Mouse (Mus musculus) lung, postnatal 10 days (tissue): ENCODE results near the gene Resf1.
"Not testable (repeated sequence)": the region's sequence is repeated elsewhere in the genome, so short reads cannot be mapped to it uniquely, and the experiment has no call there.

Experiments used
- DNase-seq: peaks from one replicate; pipeline ENCODE4 v3.0.0; 2021

The Resf1 gene

DNA sequence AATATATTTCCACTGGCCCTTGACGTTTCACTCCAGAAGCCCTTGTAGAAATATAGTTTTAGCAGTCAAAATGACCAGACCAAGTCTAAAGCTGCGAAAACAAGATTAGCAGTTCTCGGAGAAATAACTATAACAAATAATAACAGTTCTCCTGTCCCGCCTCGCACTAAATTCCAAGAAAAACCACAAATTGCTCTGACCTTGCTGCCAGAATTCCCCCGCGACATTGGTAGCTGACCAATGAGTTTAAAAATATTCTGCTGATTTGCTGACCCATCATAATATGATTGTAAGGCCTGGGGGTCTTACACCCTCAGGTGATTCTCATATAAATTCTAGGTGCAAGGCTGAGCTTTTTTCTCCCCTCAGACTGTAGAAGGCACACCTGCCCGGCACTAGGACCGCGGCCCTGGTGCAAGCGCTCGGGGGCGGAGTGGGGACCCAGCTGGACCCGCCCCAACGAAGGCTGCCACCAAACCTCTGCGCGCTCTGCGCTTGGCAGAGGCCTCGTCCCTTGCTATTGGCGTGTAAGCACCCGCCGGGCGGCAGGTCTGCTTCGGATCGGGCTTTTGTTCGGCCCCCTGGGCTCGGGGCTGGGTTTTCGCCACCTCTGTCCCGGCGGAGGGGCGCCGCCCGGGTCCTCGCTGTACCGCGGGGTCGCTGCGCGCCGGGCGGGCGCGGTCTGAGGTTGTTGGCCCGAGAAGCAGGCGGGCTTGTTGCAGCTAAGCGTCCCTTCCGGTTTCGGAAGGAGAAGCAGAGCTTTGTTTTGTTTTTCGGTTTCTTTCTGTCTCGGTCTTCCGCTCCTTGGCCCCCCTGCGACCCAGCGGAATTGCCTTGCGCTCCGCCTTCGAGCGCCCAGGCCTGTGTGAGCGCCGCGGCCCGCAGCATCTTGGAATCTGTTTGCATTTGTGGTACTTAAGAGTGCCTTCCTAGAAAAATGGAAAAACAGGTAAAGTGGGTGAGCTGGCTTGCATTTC is at the start of gene Resf1:
Gene Resf1, plus strand, starts transcription at position 459 of the 977 bp plus-strand sequence.
- peak; percentile 94 for DNase-seq

GRCm38 (mm10) chr6:149260801-149261239 is 48.4 kb upstream of the Resf1 start:
- DNase-seq, result no peak

- no peak for DNase-seq
These were observed 41.3 kb upstream of the Resf1 start for GRCm38 (mm10) chr6:149267951-149268350.

- no peak for DNase-seq
These were observed 30.9 kb upstream of the Resf1 start for GRCm38 (mm10) chr6:149278248-149278731.

GRCm38 (mm10) chr6:149278866-149279265 is 30.3 kb upstream of the Resf1 start:
- no peak for DNase-seq

DNA sequence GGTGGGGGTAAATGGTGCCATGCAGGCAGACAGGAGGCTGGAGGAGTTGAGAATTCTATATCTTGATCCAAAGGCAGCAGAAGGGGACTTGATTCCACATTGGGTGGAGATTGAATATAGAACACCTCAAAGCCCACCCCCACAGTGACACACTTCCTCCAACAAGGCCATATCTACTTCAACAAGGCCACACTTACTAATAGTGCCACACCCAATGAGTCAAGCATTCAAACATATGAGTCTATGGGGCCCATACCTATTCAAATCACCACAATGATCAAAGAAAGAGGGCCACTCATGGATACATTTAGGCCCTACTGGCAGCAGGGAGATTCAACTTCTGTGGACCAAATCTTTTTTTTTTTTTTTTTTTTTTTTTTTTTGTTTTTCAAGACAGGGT is 28.7 kb upstream of the Resf1 start:
- DNase-seq, result no peak

DNA sequence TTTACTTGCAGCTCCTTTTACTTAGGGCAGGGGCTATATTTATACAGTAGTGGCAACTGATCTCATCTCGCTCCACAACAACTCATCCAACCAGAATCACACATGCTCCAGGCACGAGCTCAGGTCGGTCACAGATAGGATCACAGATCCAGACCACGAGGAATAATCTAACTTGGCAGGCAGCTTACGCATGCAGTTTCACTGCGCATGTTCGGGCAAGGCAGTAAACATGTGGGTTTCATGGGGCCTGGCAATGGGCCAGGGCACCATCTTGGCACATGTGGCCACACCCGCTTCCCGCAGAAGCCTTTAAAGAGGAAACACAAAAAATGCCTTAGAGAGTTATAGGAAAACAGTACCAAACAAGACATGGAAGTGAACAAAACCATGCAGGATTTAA is 21.0 kb upstream of the Resf1 start:
- DNase-seq, result not testable (repeated sequence)

DNA sequence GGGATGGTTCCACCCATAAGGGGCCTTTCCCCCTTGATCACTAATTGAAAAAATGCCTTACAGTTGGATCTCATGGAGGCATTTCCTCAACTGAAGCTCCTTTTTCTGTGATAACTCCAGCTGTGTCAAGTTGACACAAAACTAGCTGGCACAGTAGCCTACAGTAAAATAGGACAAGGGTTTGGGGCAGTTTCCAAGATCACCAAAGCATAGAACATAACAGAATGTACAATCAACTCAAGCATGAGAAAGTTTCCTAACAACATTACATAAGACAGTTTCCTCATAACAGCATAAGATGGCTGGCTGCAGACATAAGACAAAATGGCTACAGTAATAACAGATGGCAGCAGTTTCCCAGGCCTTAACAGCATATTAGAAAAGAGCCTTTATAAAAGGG is 6.0 kb upstream of the Resf1 start:
- DNase-seq, result not testable (repeated sequence)

DNA sequence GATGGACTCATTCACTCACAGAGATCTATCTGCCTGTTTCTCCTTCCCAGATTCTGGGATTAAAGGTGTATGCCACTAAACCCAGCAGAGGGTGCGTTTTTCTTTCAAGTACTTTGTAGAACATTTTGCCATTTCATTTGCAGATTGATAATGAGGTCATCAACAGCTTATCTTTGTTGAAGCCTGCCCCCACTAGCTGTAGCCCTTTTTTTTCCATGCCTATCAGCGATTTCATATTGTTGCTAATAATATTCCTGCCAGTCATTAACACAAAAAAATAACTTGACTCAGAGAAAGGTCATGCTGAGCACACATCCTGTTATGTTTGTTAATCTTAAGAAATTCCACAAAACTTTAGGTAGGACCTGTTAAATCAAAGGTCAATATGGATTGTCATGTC is 2.1 kb upstream of the Resf1 start:
- DNase-seq, result no peak

- DNase-seq, result peak; percentile 3
These were observed 1.4 kb upstream of the Resf1 start for GRCm38 (mm10) chr6:149307801-149308200.

DNA sequence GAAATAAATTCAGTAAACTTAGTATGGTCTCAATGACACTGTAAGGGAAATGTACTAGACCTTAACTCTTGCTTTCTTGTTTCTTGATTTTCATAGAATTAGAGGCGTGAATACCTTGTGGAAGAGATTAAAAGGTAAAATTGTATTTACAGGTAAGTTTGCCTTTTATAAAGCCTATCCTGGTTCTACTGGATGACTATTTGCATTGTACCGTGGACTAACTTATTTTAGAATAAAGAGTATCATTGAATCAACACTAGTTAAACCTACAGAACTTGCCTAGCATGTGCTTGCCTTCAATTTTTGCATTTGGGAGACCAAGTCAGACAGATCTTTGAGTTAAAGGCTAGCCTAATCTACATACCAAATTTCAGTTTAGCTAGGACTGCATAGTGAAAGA is 1.0 kb downstream of the Resf1 start:
- no peak for DNase-seq

GRCm38 (mm10) chr6:149311044-149311443 is 1.8 kb downstream of the Resf1 start:
- DNase-seq, result no peak

GRCm38 (mm10) chr6:149311778-149312177 is 2.6 kb downstream of the Resf1 start:
- DNase-seq, result no peak

DNA sequence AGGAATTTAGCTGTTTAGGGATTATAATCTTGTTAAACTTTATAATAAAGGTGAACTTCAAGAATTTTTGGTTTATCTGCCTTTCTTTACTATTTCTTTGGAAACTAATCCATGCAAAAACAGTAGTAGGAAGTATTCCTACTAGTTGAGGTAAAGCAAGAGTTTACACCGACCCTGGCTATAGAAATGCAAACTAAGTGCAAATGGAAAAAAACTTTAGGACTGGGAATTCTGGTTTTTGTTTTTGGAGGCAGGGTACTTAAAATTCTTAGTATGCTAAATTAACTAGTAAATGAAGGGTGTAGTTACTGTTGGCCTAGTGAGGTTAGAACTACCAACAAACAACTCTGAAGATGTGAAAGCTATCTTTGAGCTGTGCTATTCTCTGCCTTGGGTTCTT is 3.0 kb downstream of the Resf1 start:
- DNase-seq, result no peak

DNA sequence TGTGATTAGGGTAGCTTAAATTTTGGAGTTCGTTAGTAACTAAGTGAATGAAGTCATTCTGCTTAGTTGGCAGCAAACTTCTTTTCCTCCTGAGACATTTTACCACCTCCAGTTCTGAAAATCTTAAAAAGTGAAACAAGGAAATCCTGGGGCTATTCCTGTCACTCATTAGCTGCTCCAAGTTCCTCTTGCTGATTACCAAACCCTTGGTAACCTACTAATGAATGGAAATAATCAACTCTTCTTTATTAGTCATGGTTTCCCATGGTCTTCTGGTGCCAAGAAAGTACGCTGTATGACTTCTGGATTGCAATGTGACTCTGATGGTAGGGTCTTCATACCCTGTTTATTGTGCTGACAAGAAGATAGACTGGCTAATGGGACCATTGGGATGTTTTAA is 5.7 kb downstream of the Resf1 start:
- DNase-seq, result no peak

DNA sequence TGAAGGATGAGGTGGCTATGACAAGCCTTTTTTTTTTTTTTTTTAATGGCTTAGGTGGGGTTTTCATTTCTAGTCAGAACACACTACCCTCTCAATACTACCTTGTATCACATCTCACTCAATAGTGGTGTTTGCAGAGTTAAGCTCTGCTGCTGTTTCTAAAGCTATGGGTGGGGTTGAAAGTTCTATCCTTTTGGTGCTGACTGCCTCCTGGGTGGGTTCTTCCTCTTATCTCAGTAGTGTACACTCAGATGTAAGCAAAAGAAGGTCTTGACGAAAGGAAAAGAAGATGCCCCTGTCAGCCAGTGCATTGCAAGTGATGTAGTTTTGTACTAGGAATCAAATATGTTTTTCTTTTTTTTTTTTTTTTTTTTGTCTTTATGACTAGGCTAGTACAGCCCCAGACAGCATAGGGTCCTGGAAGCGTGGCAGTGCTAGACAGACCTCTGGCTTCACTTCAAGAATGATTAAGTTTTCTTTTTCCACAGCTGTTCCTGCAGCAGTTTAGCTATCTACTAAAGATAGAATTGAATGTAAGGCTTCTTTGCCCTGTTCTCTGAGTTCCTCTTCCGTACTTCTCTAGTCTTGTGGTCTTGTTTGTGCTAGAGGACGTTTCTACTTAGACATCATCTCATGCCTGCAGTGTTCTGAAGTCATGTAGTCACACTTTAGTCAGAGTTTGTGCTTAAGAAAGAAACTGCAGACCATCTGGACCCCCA is 14.5 kb downstream of the Resf1 start:
- DNase-seq, result no peak

DNA sequence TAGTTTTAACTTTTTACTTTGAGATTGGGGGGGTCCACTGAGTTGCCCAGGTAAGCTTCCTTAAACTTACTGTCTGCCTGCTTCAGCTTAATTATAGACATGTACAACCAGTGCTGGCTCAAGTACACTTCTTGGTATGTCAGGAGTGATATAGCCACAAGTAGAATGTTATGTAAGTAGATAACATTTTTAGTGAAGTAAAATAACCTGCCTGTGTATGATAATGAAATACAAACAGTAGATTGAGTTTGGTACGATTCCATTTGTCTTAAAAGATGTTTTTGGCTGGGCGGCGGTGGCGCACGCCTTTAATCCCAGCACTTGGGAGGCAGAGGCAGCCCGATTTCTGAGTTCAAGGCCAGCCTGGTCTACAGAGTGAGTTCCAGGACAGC is 15.0 kb downstream of the Resf1 start:
- no peak for DNase-seq

DNA sequence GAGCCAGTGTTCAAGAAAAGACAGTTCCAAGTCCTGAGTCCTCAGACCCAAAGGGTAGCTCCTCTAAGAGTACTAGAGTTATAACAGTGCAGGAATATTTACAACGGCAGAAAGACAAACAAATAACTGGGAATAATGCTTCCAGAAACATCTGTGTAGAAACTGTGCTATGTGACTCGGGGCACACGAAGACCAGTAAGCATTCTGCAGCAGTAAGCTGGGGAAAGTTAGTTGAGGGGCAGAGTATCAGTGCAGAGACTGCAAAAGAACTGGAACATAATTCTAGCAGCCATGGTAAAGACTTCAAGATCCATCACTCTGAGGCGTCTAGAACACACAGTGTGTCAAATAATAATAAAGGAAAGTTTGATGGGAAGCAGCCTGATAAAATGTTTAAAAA is 19.9 kb downstream of the Resf1 start:
- no peak for DNase-seq

DNA sequence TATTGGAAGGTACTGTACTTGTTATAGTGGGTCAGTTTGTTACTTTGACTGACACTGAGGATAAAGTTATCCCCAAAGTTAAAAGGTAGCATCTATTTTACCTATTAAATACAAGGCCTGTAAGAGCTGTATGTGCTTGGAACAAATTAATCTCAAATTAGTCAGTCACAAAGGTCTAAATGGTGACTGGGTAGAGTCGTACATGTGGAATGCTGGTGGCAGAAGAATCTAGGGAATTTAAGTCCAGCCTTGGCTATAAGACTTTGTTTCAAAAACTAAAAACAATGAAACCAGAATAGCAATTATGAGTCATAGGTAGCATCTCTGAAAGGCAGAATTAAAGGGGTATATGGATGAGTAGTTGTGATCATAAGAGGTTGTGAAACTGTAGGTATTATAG is 21.1 kb downstream of the Resf1 start:
- DNase-seq, result no peak

GRCm38 (mm10) chr6:149333036-149333435 is 23.8 kb downstream of the Resf1 start:
- DNase-seq, result no peak

DNA sequence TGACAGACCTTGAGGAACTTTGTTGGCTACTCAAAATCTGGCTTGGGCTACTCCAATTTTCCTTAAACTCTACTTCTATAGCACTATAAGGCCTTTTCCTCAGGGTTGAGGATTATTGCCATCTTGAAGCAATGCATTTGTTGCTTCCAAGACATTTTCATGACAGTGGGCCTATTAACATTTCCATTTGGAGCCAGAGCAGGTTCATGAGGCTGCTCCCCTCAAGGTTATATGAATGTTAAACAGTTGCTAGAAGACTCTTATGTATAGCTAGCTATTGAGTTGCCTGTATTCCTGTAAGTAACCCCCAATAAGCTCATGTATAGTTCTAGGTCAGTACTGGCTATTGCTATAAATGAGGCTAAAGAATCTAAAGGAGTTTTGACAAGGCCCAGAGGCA is 28.8 kb downstream of the Resf1 start:
- DNase-seq, result no peak

DNA sequence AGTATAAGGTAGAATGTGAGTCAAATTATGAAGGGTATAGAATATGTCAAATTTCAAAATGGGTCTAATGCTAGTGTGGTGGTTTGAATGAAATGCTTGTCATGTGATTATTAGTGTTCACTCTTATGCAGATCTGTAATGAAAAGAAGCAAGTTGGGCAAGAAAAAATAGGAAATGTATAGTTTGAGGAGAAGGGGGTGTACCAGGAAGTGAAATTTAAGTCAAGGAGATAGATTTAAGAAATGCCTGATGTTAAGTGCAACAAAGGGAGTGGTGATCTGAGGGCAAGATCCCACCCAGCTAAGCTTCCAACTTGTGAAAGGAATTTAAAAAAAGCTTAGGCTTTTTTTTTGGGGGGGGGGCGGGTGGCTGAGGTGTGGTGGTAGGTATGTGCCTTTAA is 29.4 kb downstream of the Resf1 start:
- DNase-seq, result no peak

DNA sequence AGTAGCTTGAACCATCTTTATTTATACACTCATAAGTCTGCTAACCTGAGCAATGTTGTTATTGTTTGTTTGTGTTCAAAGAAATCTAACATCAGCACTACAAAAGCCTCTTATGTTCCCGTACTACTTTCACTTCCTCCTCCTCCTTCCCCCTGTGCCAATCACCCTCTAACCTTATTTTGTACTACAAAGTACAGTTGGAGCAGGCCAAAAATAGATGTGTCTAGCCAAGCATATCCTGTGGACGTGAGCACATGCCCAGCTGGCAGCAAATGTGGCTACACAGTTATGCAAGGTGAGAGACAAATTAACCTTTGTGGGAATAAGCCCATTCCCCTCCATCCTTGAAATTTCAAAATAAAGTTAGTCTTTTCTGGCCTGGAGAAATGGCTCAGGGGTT is 34.6 kb downstream of the Resf1 start:
- no peak for DNase-seq

- no peak for DNase-seq
These were observed 35.2 kb downstream of the Resf1 start for GRCm38 (mm10) chr6:149344372-149344771.
